Mouse (Mus musculus): Measurements from ENCODE around the gene Padi1.

DNA sequence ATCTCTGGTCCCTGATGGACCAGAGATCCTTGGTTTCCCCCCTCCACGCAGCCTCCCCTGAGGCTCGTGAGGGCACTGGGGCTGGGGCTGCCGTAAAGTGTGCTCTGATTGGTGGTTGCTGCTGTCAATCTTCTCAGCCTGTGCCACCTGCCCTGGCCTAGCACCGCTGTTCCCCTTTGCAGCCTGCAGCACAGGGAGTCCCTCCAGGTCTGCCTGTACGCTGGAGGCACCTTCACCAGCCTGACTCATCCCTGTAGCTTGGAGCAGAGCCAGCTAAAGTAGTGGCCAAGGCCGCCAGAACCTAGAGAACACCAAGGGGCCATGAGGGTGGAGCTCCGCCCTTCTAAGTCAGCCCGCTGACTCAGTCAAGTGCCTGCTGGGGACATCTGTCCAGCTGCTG lies 7.7 kb downstream of the Padi1 start:
- TF ChIP-seq POLR2AphosphoS2 (IDR thresholded peaks at IDR 0.05; ENCODE audit: insufficient read length, low read depth) (no peak), E2F4 (IDR thresholded peaks at IDR 0.05; ENCODE audit: insufficient read depth) (no peak), POLR2A (IDR thresholded peaks at IDR 0.05; ENCODE audit: insufficient read length, low read depth) (no peak), CEBPB (IDR thresholded peaks at IDR 0.05; ENCODE audit: insufficient read depth, poor library complexity, severe bottlenecking) (no peak), USF1 (IDR thresholded peaks at IDR 0.05; ENCODE audit: low read depth) (no peak), MYOG (IDR thresholded peaks at IDR 0.05; ENCODE audit: control insufficient read depth in 1 of 3, insufficient read depth in 1 of 3, insufficient read length in 2 of 3, low read depth in 2 of 3) (no peak)
